Mouse (Mus musculus) C3H10T1/2 (cell line): ENCODE results near the gene Gpr12. TPM values are rescaled to one million over a fixed set of nuclear protein-coding genes. Genes with fewer than 3 reads are reported as not detected.

Experiments
- polyA plus RNA-seq, 2 experiments: library from polyadenylated mRNA; unstranded; fragments of >200 nt; fragmentation: generic; extraction: Trizol; gene quantifications; one replicate each; pipeline ENCODE4 v1.2.1; 2012; ENCODE audit warnings: missing spikeins in 2 of 2

Gpr12 gene
- polyA plus RNA-seq, result not detected

DNA sequence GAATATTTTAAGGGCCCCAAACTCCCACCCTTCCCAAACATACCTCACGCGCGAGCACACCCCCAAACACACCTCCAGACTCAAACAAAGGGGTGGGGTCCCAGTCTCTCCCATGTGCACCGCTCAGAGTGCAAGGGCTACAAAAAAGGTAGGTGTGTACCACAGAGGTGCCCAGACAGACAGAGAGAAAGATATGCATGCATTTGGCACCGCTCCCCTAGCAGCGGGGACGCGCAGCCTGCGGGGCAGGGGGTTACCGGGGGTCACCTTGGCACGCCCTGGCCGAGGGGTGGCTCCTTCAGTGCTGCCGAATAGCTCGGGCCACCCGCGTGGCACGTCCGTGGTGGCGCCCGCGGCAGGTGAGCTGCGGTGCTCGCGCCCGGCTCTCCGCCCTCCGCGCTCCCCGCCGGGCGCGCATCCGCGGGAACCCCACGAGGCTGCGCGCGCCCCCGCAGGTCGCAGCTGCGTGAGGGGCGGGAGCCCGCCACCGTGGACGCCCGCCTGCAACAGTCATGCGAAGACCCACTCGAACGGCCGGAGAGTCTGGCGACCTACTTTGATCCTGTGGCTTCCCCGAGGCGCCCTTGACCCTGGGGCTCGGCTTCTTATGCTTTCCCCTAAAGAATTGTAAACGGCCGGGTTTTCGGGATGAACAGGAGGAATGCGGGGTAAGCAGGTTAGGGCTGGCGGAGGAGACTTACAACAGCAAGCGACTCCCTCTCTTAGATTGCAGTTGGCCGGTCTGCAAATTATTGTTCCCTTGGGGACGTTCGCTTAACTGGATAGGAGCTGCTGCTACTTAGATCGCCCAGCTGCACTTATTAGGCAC, at the start of gene Gpr12:
Gene Gpr12 (minus strand): TSS at position 762 of the 829 bp plus-strand sequence.

DNA sequence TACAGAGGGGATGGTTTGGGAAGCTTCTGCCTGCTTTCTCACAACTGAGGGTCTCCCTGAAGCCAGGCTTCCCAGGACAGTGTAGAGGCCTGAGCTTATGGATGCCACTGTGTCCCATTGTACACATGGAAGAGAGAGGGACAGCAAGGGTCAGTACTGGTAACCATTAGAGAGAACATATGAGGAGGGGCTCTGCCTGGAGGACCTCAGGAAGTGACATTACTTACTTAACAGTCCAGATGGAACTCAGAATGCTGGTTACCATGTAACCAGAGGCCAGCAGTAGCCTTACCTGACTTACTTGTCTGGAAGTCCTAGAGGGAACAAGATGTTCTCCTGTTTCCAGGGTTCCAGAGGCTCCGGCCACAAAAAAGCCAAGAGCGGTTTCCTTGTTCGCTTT, 29.2 kb downstream of the Gpr12 start, which contains the start of gene Gm3415:
Gene Gm3415 (plus strand): TSS at position 301 of the 400 bp plus-strand sequence.

DNA sequence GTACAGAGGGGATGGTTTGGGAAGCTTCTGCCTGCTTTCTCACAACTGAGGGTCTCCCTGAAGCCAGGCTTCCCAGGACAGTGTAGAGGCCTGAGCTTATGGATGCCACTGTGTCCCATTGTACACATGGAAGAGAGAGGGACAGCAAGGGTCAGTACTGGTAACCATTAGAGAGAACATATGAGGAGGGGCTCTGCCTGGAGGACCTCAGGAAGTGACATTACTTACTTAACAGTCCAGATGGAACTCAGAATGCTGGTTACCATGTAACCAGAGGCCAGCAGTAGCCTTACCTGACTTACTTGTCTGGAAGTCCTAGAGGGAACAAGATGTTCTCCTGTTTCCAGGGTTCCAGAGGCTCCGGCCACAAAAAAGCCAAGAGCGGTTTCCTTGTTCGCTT, 47.7 kb downstream of the Gpr12 start, which contains the start of gene Gm3409:
Gene Gm3409 (plus strand): TSS at position 301 of the 400 bp plus-strand sequence.

Other genes starting within 250 kb of the Gpr12 start
- not detected for gene Wasf3, start 200.3 kb downstream of the Gpr12 start, polyA plus RNA-seq
- gene Gm6408, start 103.3 kb downstream of the Gpr12 start, polyA plus RNA-seq, result not detected
- gene Gm6370, start 93.9 kb downstream of the Gpr12 start, polyA plus RNA-seq, result not detected
- not detected for gene 4930449I24Rik, start 82.8 kb downstream of the Gpr12 start, polyA plus RNA-seq
- gene Gm3402, start 71.1 kb downstream of the Gpr12 start, polyA plus RNA-seq, result not detected
- not detected for gene Gm3404, start 59.4 kb downstream of the Gpr12 start, polyA plus RNA-seq
- not detected for gene Gm3409, start 47.6 kb downstream of the Gpr12 start, polyA plus RNA-seq
- gene Gm3415, start 29.1 kb downstream of the Gpr12 start, polyA plus RNA-seq, result not detected
- gene Usp12, start 209.8 kb upstream of the Gpr12 start, polyA plus RNA-seq, result 1 to 10 TPM; 1.6 to 7.1 TPM
- 100 to 1,000 TPM; 417 to 436 TPM for gene Rpl21, start 247.7 kb upstream of the Gpr12 start, polyA plus RNA-seq